Mouse (Mus musculus) 3134 (cell line): ENCODE measurements at regions not wholly inside any gene's neighbourhood (a gene's known extent, or its start where the extent isn't known, plus 50 kb on each side); places are given as distances from the start of the nearest gene placed in this dataset.

ENCODE experiments used
- DNase-seq: peaks from one replicate; pipeline ENCODE4 v3.0.0-alpha.2; 2011; ENCODE audit warnings: low spot score; ENCODE audit not compliant: insufficient read length; ENCODE audit errors: extremely low read depth

DNA sequence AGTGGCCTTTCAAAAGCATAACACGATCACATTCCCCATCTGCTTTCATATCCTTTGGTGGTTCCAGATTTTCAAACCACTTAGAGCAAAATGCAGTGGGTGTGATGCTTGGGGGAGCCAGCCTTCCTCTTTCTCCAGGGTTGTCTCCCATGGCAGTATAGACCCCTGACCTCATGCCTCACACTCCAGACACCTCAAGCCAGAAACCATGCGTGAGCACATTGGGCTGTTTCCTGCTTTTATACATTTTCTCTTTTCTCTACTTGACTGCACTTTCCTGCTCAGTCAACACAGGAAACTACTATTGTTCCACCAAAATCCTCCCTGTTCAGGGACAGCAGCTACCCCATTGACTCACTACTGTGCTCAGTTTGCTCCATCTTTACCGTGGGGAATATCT lies 253.7 kb downstream of the Efnb2 start:
- no peak for DNase-seq

DNA sequence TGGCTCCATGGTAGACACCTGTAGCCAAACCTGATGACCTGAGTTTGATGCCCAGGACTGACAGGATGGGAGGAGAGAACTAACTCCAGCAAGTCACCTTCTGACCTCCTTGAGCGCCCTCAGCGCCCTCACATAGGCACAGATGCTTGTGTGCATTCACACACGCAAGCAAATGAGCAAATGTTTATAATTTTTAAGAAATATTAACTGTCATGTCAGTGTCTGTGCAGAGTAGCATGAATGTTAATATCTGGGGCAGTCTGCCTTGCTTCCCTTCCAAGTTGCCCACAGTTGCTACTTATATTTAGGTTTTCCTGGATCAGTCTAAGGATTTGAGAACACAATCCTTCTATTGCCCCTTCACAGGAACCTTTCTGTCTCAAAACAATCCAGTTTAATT lies 257.6 kb downstream of the Efnb2 start:
- DNase-seq: no peak

DNA sequence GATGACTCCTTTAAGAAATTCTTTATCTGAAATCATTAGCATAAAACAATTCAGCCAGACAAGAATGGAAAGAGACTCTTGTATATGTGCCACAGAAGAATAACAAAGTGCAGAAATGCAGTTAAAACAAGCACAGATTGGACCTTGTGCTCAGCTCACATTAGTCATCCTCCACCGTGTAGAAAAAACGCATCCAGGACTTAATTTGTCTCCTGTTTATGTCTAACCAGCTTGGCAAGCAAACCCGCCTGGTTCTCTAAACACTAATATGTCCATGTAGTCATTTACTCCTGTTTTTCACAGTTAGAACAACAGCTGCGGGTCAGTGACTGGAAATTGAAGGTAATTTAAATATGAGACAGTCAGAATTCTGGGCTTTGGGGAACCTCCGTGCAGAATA lies 268.7 kb downstream of the Efnb2 start:
- no peak for DNase-seq

DNA sequence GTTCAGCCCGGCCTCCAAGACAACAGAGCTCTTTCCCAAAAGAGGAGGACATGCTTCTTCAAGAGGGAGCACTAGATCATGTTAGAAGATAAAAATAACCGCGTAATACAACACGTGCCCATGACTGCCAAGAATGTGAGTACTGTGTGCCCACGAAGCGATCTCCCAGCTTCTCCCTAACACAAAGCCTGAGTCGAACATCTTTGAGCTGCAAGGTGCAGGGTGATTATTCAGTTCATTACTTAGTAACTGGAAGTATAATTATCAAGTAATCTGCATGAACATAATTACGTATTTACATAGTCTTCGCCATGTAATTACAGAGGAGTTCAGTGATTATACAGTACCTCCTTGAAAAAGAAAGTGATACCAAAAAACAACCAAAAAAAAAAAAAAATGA lies 269.7 kb downstream of the Efnb2 start:
- DNase-seq: no peak

DNA sequence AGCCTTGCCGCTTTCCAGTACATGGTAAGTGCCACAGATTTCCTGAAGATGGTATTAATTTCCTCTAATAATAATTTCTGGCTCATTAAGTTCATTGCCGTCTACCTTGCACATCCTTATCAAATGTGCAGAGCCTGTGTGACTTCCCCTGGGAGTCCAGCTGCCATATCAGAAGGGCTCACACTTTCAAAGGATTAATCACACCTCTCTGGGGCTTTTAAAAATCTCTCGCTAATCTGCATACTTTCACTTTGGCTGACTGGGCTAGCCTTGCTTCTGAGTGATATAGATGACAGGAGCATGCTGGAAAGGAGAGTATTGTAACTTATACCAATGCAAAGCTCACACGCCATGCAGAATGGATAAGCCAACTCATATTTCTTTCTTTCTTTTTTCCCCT lies 282.8 kb downstream of the Efnb2 start:
- no peak for DNase-seq

DNA sequence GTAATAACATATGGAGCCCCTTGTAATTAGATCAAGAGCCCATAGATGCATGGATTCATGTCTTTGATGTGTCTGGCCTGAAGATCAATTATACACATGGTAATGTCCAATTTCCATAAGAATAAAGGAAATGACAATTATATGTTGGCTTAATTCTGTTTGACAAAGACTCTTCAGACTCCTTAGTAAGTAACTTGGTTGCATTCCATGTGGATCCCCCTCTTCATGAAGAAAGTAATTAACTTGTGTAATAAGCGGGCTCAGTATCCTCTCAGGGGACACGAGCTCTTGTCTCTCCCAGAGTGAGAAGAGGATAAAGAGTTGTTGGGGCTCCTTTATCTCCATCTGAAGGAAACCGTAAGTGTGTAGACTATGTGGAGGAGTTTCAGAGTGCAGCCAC lies 284.3 kb downstream of the Efnb2 start:
- DNase-seq: no peak

DNA sequence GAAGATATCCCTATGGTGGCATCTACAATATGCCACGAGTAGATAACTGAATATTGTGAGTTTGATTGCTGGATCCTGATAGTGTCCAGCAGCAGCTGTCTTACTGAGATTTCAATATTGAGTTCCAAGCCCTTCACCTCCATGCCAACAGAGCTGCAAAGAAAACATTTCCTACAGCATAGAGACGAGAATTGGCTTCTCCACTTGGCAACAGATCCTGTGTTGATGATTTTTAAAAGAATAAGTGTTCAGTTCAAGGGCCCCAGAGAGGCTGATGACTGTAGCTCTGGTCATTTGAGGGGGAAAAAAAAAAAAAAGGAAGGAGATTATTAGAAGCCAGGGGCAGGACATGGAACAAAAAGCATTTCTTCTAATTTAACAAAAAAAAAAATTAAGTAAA lies 284.7 kb downstream of the Efnb2 start:
- DNase-seq: no peak

DNA sequence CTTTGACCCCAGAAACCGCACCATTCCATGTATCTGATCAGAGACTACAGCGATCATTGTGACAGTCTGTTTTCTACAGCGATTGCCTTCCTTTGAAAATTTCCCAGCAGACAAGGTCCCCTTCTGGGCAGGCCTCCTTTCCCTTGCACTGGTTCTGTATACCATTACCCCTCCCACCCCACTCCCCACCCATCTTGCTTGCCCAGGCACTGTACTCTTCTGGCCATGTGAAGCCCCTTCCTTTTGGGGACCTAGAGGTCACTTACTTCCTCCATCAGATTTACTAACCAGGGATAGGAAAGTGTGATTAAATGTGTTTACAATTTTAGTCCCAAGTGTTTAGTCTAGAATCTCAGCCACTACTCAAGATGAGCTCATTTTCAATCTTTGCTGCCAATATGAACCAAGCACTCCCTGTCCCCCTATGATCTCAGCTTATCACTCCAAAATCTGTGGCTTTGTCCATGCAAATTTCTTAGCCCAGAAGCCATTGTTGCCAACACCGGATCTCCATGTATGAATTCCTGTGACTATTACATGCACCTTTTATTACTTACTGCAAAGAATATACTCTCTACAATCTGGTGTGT lies 293.7 kb downstream of the Efnb2 start:
- no peak for DNase-seq

DNA sequence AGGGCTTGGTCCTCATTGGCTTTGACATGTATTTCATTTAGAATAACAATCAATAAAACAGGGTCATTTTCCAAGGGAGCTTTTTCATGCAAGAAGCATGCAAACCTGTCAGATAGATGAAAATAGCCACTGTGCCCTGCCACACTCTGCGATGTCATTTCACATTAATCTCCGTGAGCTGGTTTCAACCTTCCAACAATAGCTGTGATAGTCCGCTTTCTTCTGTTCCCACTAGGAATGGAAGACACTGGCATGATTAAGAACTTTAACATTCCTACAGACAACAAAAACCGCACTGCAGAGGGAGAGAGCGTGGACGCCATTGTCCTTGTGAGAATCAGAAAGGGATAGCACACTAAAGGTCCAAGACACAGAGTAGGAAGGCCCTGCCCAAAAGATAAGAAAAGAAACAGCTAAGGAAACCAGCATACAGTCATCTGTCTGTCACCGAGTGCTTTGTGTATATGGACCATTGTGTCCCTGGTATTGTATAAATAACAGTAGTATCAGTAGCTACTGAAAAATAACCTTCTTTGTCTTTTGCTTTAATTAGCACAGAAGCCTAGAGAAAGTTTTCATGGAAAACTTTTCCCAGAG lies 299.0 kb downstream of the Efnb2 start:
- DNase-seq: no peak

DNA sequence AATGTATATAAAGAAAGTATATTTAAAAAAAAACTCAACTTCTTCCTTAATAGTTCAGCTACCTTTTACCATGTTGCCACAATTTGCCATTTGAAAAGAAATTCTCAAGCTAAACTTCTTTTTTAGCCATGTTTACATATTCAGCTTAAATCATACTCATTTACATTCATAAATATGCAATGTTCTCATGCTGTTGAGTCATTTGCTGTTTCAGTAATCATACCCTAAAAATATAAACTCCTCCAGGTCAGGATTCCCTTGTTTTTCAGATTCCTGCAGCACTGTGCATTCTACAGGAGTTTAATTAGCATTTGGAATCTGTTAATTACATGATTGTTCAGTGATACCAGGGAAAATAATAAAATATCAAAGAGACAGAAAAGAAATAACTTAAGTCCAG lies 300.5 kb downstream of the Efnb2 start:
- no peak for DNase-seq

DNA sequence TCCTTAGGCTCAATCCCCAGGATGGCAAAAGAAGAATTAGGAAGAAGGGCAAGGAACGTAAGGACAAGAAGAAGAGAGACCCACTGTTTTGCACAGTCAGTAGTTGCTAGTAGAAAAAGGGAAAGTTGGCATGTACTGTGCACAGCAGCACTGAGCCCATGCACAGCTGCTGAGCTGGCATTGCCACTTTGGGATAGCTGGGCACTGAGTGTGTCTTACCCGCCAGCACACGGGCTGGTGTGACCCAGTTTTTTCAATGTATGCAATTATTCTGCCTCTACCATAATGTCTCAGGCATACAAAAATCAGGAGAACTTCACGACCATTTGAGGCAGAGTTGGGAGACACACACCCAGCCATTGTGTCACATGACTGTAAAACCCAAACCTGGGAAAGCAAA lies 306.1 kb downstream of the Efnb2 start:
- DNase-seq: no peak

DNA sequence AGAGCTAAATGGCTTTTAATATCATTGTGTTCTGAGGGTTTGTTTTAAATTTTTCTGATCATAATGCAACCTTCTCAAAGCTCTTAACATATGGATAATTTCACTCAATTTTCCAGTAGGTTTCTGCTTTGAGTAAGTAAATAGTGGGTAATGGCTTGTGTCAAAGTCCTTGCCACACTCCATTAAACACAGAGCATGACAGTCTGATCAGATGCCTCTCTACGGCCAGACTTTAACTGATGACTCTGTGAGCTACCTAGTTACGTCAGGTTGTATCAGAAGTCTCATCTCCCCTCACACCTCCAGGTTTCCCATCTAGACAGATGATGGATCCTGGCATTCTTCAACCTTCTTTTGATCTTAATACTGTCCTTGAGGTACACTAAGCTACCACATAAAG lies 316.4 kb downstream of the Efnb2 start:
- no peak for DNase-seq

DNA sequence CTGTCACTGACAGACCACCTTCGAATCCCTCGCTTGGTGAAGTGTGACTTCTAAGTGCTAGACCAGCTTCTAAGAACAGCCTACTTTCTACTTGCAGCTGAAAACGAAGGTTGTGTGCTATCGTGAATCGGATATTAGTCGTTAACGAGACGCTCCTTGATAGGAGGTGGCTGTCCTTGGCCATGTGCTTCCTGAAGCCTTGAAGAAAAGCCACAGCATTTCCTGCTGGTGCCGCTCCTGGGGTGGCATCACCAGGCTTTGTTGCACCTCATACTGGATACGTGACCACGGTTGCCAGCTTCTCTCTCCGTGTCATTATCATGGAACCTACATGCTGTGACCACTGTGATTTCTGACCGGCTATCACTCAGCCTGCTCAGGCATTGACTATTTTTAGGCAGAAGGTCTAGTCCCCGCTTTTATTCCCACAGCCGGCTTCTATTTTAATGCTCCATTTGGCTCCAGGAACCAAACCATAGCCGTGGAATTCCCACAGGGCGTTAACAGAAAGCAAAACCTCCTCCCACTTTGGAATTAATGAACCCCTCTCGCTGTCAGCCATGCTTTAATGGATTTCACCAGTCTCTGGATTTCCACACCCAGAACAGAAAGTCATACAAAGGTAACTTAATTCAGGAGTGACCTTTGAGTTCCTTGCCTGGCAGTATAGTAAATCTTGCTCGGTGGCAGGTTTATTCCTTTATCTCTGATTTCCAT lies 325.6 kb downstream of the Efnb2 start:
- DNase-seq: no peak

DNA sequence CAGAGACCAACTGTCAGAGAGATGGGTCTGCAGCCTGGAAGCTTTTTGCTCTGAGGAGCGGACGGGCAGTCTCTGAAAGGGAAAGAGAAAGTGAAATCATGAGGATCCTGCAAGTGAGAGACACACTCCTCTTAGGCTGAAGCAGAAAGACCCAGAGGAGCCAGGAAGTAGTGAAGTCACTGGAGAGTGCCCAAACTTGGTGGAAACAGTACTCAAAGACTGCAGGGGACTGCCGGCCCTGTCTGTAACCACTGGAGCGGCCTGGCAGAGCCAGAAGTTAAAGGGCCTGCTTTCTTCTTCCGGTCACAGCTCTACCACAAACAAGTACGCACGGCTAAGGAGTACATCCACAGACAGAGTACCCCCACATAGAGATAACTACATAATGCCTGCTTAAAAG lies 326.5 kb downstream of the Efnb2 start:
- no peak for DNase-seq

DNA sequence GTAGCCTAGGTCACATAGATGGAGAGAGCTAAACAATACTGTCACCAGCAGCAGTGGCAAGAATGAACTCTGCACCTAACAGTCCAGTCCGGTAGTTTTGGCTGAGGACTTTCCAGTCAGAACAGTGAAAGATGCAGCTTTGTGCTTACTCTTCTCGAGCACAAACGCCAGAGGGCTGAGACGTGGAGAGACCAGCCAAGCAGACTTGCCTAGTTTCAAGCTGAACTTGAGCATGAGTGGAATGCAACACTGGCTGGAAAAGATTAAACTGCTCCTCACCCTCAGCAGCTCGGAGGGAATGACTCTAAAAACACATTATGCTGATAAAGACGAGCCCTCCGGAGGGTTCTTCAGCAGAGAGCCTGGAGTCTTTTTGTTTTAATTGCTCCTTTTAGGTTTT lies 329.8 kb downstream of the Efnb2 start:
- no peak for DNase-seq

DNA sequence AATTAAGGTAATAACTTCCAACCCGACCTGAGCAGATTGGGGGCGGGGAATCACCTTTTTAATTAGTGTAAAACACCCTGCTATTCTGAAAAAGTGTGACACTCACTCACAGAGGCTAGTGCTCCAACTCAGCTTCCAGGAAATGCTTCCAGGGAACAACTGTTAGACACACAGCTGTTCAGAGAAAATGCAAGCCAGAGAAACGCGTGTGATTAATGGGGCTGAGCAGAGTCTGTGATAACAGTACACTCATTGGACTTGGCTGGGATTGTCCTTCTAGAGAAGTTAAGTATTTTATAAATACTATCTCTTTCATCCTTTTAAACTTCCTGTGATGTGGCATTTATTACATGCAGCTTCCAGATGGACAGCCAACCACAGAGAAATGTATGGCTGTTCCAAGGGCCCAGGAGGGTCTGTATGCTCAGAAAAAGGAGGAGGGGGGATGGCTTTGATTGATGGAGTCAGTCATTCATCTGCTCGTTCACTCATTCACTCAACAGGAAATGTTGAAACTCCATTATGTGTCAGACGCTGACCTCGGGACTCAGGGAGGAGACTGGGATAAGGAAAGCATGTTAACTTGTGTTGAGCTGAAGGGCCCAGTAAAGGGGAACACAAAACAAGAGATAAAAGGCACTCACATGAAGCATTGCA lies 332.9 kb downstream of the Efnb2 start:
- DNase-seq: peak; percentile 13

DNA sequence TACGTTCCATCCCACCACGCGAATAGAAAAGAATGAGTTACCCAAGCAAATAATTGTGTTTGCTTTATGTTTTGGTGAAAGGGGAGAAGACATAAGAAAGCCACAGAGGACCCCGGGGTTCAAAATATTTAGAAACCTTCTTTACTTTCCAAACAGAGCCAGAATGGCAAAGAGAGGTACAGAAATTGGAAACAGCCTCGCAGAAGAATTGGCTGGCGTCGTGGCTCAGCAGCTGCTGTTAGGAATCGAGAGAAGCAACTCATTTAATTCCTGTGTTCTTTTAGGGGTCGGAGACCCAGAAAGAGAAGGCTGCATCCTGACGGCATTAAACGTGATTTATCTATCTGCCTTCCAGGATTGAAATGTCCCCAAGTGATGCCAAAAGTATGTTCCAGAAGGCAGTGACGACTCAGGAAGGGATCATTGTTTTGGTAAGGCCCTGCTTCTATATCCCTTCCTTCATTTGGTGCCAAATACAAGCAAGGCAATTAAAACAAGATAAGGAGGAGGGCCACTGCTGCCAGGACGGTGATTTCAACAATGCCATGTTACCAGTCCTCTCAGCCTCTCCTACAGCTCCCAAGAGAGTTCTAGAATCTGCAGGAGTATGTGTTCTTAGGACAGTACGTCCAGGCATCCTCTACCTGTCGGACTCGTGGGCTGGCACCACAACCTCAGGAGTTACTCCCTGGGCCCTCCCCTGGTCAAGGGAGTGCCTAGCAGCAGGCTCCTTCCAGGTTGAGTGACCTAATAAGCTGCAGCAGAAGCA lies 334.8 kb downstream of the Efnb2 start:
- no peak for DNase-seq

DNA sequence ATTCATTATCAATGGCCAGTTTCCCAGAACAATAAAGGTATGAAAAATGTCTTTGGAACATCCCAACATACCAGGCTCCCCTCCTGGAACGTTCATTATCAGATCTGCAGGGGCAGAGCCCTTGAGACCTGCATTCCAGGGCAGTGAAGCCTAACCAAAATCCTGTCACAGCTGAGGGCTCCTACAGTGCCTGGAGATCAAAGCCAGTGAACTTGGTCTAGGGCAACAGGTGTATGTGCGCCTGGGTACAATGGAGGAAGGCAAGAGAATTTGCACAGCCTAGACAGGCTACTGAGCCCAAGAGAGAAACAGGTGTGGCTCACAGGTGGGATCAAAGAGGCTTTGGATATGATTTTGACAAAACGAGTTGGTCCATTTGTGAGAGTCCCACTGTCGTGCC lies 335.6 kb downstream of the Efnb2 start:
- no peak for DNase-seq

DNA sequence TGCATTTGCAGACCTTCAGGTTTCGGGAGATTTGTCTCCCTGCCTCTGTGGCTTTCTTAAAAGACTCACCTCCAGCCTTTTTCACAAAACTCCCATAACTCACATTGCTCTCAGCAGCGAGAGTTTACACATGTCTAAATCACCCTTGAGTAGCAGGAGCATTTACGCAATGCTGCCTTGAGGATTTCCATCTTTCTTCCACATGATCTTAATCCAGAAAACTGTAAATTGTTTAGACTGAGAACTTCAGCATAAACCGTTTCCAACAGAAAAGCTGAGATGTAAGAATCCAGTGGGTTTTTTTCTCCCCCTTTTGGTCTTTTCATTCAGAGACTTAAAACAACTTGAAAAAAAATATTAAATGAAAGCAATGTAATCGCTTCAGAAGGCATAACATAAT lies 336.5 kb downstream of the Efnb2 start:
- no peak for DNase-seq

DNA sequence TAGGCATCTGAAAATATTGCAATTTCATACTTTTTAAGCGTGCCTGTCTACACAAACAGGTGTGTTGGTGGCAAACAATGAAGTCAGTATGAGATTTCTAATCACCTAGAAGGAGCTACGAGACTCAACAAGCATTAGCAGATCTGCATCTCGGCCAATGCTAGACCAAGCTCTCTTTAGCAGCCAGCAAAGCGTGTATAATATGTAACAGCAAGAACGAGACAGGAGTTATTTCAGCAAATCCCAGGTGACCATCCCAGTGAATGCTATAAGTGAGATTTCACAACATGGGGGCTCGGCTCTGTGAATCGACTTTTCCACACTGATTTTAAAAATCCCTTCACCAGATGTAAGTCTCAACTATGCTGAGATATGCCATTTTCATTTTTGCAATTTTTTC lies 352.8 kb downstream of the Efnb2 start:
- DNase-seq: no peak

DNA sequence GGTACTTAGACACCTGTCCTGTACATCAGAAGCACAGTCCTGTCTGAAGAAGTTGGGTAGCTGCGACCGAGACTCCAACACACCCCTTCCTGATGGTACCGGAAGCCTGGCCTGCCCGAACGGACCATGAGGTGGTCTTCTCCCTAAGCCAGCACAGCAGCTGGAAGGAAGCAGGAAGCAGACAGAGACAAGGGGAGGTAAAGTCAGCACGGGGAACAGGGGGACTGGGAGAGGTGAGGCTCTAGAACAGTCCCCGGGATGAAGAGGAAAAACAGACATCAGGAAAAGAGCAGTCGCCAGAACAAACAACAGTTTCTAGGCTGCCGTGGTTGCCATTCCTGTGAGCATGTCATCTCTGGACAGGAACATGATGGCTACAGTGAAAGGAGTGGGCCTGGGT lies 353.6 kb downstream of the Efnb2 start:
- DNase-seq: no peak
